Mouse (Mus musculus): Measurements from ENCODE around the gene Cnga4. TPM values are rescaled to one million over a fixed set of nuclear protein-coding genes. Genes with fewer than 3 reads are reported as not detected.

Gene Cnga4
- polyA plus RNA-seq, 1 experiment from 2014 or later, result not detected

GRCm38 (mm10) chr7:105373976-105374375, 30.4 kb upstream of the Cnga4 start:
- Histone ChIP-seq H3K27ac (replicated peaks; ENCODE audit: low read depth, low read length) (no peak overlapping the region), H3K27me3 (ENCODE audit: control insufficient read depth, insufficient read depth, low read length) (no peaks in the 10 kb centered on the region), H3K9ac (ENCODE audit: low read length) (no peak overlapping the region), H3K9me3 (ENCODE audit: control insufficient read depth, low read length) (no peaks in the 10 kb centered on the region), H3K4me2 (ENCODE audit: low read depth, severe bottlenecking) (no peak overlapping the region), H3K4me1 (ENCODE audit: control insufficient read depth, insufficient read depth, low read length) (no peaks in the 10 kb centered on the region), H3K36me3 (ENCODE audit: control insufficient read depth, insufficient read depth, low read length) (peaks cover 9% of the 10 kb centered on the region), H3K4me3 (ENCODE audit: low read depth, low read length) (no peak overlapping the region)
- DNase-seq (ENCODE audit: low spot score), result no peak
- ATAC-seq (ENCODE audit: insufficient number of reproducible peaks, low FRiP score, low TSS enrichment, low read depth), result no peak
- WGBS, result 95% methylated on average over 3 of the region's 3 CpGs

GRCm38 (mm10) chr7:105374866-105375265, 29.5 kb upstream of the Cnga4 start, which contains the start of gene Gm5901:
Gm5901 (plus strand) TSS chr7:105375038.
- Histone ChIP-seq H3K4me3 (ENCODE audit: low read depth, low read length) (no peak within 1 kb of the TSS), H3K9me3 (ENCODE audit: control insufficient read depth, low read length) (no peaks in the 10 kb centered on the region), H3K36me3 (ENCODE audit: control insufficient read depth, insufficient read depth, low read length) (peaks cover 12% of the 10 kb centered on the region), H3K4me2 (ENCODE audit: low read depth, severe bottlenecking) (no peak within 1 kb of the TSS), H3K27me3 (ENCODE audit: control insufficient read depth, insufficient read depth, low read length) (no peaks in the 10 kb centered on the region), H3K9ac (ENCODE audit: low read length) (no peak within 1 kb of the TSS), H3K4me1 (ENCODE audit: control insufficient read depth, insufficient read depth, low read length) (no peaks in the 10 kb centered on the region), H3K27ac (replicated peaks; ENCODE audit: low read depth, low read length) (no peak within 1 kb of the TSS)
- DNase-seq (ENCODE audit: low spot score) (no peak), ATAC-seq (ENCODE audit: insufficient number of reproducible peaks, low FRiP score, low TSS enrichment, low read depth) (no peak)
- WGBS, result 92% methylated on average over 1 of the region's 1 CpGs

DNA sequence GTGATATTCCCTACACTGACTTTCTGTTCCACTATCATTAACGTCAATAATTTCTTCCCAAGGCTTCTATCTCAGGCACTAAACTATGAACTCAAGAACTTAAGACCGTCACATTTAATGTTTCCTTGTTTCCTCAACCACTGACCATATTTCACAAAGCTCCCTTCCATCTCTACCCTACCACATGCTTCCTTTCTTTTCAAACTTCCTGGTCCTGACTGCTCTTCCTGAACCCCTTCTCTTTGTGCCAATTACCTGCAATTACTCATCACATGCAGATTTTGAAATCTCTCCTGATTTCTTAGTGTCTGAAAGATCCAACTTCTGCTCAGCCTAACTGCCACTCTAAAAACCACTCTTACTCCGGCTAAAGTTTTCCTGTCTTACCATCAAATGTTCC, 24.0 kb upstream of the Cnga4 start:
- no peak overlapping the region for H3K4me2 ChIP-seq (ENCODE audit: low read depth, severe bottlenecking)
- no peaks in the 10 kb centered on the region for H3K9me3 ChIP-seq (ENCODE audit: control insufficient read depth, low read length)
- H3K4me1 ChIP-seq (ENCODE audit: control insufficient read depth, insufficient read depth, low read length), result no peaks in the 10 kb centered on the region
- no peaks in the 10 kb centered on the region for H3K27me3 ChIP-seq (ENCODE audit: control insufficient read depth, insufficient read depth, low read length)
- ATAC-seq (ENCODE audit: insufficient number of reproducible peaks, low FRiP score, low TSS enrichment, low read depth) (no peak), DNase-seq (ENCODE audit: low spot score) (no peak)
- H3K9ac ChIP-seq (ENCODE audit: low read length), result no peak overlapping the region
- H3K27ac ChIP-seq (replicated peaks; ENCODE audit: low read depth, low read length), result no peak overlapping the region
- peaks cover 23% of the 10 kb centered on the region for H3K36me3 ChIP-seq (ENCODE audit: control insufficient read depth, insufficient read depth, low read length)
- WGBS, result 92% methylated on average over 3 of the region's 3 CpGs
- H3K4me3 ChIP-seq (ENCODE audit: low read depth, low read length), result no peak overlapping the region

GRCm38 (mm10) chr7:105387696-105388095, 16.7 kb upstream of the Cnga4 start:
- Histone ChIP-seq H3K36me3 (ENCODE audit: control insufficient read depth, insufficient read depth, low read length) (peaks cover 17% of the 10 kb centered on the region; the same call in 1 of the 2 replicates), H3K27ac (replicated peaks; ENCODE audit: low read depth, low read length) (no peak overlapping the region), H3K4me2 (ENCODE audit: low read depth, severe bottlenecking) (no peak overlapping the region), H3K4me1 (ENCODE audit: control insufficient read depth, insufficient read depth, low read length) (no peaks in the 10 kb centered on the region), H3K27me3 (ENCODE audit: control insufficient read depth, insufficient read depth, low read length) (no peaks in the 10 kb centered on the region), H3K4me3 (ENCODE audit: low read depth, low read length) (no peak overlapping the region), H3K9ac (ENCODE audit: low read length) (no peak overlapping the region), H3K9me3 (ENCODE audit: control insufficient read depth, low read length) (no peaks in the 10 kb centered on the region)
- 98% methylated on average over 2 of the region's 2 CpGs for WGBS
- DNase-seq (ENCODE audit: low spot score) (no peak), ATAC-seq (ENCODE audit: insufficient number of reproducible peaks, low FRiP score, low TSS enrichment, low read depth) (no peak)

GRCm38 (mm10) chr7:105390236-105390635, 14.1 kb upstream of the Cnga4 start:
- no peaks in the 10 kb centered on the region for H3K9me3 ChIP-seq (ENCODE audit: control insufficient read depth, low read length)
- DNase-seq (ENCODE audit: low spot score), result no peak
- no peak overlapping the region for H3K27ac ChIP-seq (replicated peaks; ENCODE audit: low read depth, low read length)
- H3K27me3 ChIP-seq (ENCODE audit: control insufficient read depth, insufficient read depth, low read length), result no peaks in the 10 kb centered on the region
- H3K4me3 ChIP-seq (ENCODE audit: low read depth, low read length), result no peak overlapping the region
- 92% methylated on average over 2 of the region's 2 CpGs for WGBS
- no peak overlapping the region for H3K4me2 ChIP-seq (ENCODE audit: low read depth, severe bottlenecking)
- no peak overlapping the region for H3K9ac ChIP-seq (ENCODE audit: low read length)
- no peaks in the 10 kb centered on the region for H3K4me1 ChIP-seq (ENCODE audit: control insufficient read depth, insufficient read depth, low read length)
- ATAC-seq (ENCODE audit: insufficient number of reproducible peaks, low FRiP score, low TSS enrichment, low read depth), result no peak
- H3K36me3 ChIP-seq (ENCODE audit: control insufficient read depth, insufficient read depth, low read length), result peaks cover 8% of the 10 kb centered on the region; the same call in 1 of the 2 replicates

DNA sequence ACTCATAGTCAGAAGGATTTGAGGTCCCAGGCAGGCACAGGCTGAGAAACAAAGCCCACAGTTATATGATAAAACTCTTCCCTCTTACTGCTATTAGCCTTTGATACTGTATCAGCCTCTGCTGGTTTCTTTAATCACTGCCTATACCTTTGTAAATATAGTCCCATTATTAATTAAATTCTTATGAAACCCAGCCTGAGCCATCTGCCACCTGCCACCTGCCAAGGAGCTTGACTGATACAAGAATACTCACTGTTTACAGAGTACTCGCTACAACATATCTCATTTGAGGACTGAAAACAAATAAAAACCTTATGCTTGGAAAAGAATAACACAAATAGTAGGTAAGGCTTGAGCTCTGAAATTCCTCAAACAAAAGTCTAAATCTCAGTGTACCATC, 9.8 kb upstream of the Cnga4 start:
- H3K9ac ChIP-seq (ENCODE audit: low read length), result no peak overlapping the region
- H3K4me2 ChIP-seq (ENCODE audit: low read depth, severe bottlenecking), result no peak overlapping the region
- H3K36me3 ChIP-seq (ENCODE audit: control insufficient read depth, insufficient read depth, low read length), result no peaks in the 10 kb centered on the region; the same call in 1 of the 2 replicates
- no peaks in the 10 kb centered on the region for H3K27me3 ChIP-seq (ENCODE audit: control insufficient read depth, insufficient read depth, low read length)
- DNase-seq (ENCODE audit: low spot score) (no peak), ATAC-seq (ENCODE audit: insufficient number of reproducible peaks, low FRiP score, low TSS enrichment, low read depth) (no peak)
- no peaks in the 10 kb centered on the region for H3K9me3 ChIP-seq (ENCODE audit: control insufficient read depth, low read length)
- no peaks in the 10 kb centered on the region for H3K4me1 ChIP-seq (ENCODE audit: control insufficient read depth, insufficient read depth, low read length)
- 91% methylated on average over 1 of the region's 1 CpGs for WGBS
- no peak overlapping the region for H3K27ac ChIP-seq (replicated peaks; ENCODE audit: low read depth, low read length)
- H3K4me3 ChIP-seq (ENCODE audit: low read depth, low read length), result no peak overlapping the region

- H3K9ac ChIP-seq (ENCODE audit: low read length), result no peak overlapping the region
- ATAC-seq (ENCODE audit: insufficient number of reproducible peaks, low FRiP score, low TSS enrichment, low read depth), result no peak
- no peaks in the 10 kb centered on the region for H3K27me3 ChIP-seq (ENCODE audit: control insufficient read depth, insufficient read depth, low read length)
- H3K4me1 ChIP-seq (ENCODE audit: control insufficient read depth, insufficient read depth, low read length), result no peaks in the 10 kb centered on the region
- DNase-seq (ENCODE audit: low spot score), result no peak
- no peak overlapping the region for H3K27ac ChIP-seq (replicated peaks; ENCODE audit: low read depth, low read length)
- no peaks in the 10 kb centered on the region for H3K36me3 ChIP-seq (ENCODE audit: control insufficient read depth, insufficient read depth, low read length)
- no peak overlapping the region for H3K4me2 ChIP-seq (ENCODE audit: low read depth, severe bottlenecking)
- H3K4me3 ChIP-seq (ENCODE audit: low read depth, low read length), result no peak overlapping the region
- no peaks in the 10 kb centered on the region for H3K9me3 ChIP-seq (ENCODE audit: control insufficient read depth, low read length)
These were observed 9.1 kb upstream of the Cnga4 start for GRCm38 (mm10) chr7:105395131-105395820.

GRCm38 (mm10) chr7:105396126-105396525, 8.2 kb upstream of the Cnga4 start:
- Histone ChIP-seq H3K27me3 (ENCODE audit: control insufficient read depth, insufficient read depth, low read length) (no peaks in the 10 kb centered on the region), H3K36me3 (ENCODE audit: control insufficient read depth, insufficient read depth, low read length) (no peaks in the 10 kb centered on the region), H3K4me2 (ENCODE audit: low read depth, severe bottlenecking) (no peak overlapping the region), H3K4me1 (ENCODE audit: control insufficient read depth, insufficient read depth, low read length) (no peaks in the 10 kb centered on the region), H3K9ac (ENCODE audit: low read length) (no peak overlapping the region), H3K9me3 (ENCODE audit: control insufficient read depth, low read length) (no peaks in the 10 kb centered on the region), H3K4me3 (ENCODE audit: low read depth, low read length) (no peak overlapping the region), H3K27ac (replicated peaks; ENCODE audit: low read depth, low read length) (no peak overlapping the region)
- DNase-seq (ENCODE audit: low spot score) (no peak), ATAC-seq (ENCODE audit: insufficient number of reproducible peaks, low FRiP score, low TSS enrichment, low read depth) (no peak)

Measured in limb, embryonic 11.5 days (tissue).